Mouse (Mus musculus): Measurements from ENCODE around the gene Trim5. TPM values are rescaled to one million over a fixed set of nuclear protein-coding genes. Genes with fewer than 3 reads are reported as not detected.
A peak's percentile ranks its signal among the peaks of the same experiment; 100 is the strongest.
"Not testable (repeated sequence)": the region's sequence is repeated elsewhere in the genome, so short reads cannot be mapped to it uniquely, and the experiment has no call there.

Trim5 gene
- 1 to 10 TPM; 3.7 to 4.5 TPM for total RNA-seq (2021)
- long read RNA-seq, experiment 1, partial matches to known transcripts = 1 of 5 reads
- long read RNA-seq, experiment 1, other reads (novel, unspliced or antisense) = 4 of 5 reads
- long read RNA-seq, experiment 2, partial matches to known transcripts = 0 of 2 reads
- long read RNA-seq, experiment 2, other reads (novel, unspliced or antisense) = 1 of 2 reads

DNA sequence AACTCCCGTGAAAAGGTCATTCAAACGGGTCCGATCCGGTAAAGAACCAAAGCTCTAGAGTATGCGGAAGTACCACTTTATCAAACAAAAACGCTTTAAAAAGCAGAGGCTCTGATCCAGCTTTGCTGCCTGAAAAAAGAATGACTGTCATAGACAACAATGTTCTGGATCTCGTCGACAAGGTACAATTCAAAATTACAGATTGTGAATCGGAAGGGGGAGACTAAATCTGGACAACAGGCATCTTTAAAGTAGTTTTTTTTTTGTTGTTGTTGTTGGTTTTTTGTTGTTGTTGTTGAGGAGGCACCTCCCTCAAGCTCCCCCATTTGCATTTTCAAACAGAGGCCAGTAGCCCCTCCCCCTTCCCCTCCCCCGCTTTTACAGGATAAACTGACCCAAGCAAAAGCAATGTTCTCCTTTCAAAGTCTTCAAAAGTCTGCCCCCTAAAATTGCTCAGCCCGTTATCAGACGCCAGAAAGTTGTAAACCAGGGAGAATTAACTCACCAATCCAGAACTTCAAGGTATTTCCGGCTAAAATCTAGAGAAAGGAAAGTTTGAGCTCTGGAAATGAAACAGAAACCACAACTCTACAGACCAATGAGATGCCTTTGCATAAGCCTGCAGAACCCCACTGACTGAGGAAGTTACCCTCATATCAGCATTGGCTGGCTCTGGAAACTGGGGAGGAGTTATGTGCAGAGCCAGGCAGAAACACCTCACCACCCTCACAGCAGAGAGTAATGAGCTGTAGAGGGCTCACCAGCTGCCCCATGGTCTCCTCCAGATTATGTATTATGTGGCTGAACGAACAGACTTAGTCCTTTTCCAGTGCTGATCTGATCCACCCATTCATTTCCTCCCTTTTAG lies at the start of gene Trim5:
Gene Trim5 (minus strand): TSS at position 519 of the 868 bp plus-strand sequence.
- peak; percentile 30 for DNase-seq

DNA sequence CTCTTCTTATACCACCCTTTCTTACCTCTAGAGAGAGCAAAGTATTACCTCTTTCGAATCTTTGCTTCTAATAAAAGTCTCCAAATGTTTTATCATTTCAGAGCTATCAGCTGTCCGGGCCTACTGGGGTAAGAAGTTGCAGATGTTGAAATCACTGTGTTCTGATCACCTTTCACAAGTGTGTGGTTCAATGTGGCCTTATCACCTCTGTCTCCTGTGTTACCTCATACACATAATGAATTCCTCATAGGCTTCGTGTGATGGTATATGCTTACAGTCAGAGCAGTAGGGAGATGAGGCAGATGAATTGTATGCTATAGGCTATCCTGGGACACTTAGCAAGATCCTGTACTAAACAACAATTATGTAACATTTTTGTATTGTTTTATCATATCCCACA lies 47.7 kb upstream of the Trim5 start:
- DNase-seq = not testable (repeated sequence)

DNA sequence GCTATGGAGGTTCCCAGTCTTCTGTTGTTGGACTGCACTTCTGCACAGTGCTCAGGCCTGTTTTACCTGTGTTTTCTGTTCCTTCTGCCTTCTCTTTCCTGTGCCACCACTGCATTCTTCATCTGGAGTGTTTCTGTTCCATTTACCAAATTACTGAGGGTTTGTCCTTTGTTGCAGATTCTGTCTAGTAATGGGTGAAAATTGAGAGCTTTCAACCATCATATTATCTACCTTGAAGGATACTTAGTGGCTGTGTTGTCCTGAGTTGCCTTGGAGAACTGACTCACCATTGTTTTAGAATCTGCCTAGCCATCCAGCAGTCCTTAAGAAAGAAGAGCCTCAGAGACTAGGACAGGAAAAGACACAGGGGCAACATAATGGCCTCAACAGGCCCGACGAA lies 41.3 kb upstream of the Trim5 start, which contains the start of gene Trim34b:
Gene Trim34b (plus strand): TSS at position 301 of the 400 bp plus-strand sequence.
- DNase-seq = not testable (repeated sequence)

DNA sequence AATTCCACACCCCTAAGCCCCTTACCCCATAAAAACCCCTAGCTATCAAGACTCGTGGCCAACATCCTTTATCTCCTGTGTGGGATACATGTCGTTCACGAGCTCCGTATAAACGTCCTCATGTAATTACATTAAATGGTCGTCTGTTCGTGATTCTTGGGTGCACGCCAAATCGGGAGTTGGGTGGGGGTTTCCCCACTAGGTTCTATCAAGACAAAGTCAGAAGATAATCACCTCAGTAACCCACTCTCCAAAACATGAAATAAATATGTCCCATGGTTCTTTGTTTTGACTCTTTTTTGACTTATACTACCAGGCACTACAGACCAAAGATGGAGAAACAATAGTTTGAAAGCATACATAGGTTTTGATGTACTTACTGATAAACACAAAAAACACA lies 34.1 kb upstream of the Trim5 start:
- DNase-seq = no peak

DNA sequence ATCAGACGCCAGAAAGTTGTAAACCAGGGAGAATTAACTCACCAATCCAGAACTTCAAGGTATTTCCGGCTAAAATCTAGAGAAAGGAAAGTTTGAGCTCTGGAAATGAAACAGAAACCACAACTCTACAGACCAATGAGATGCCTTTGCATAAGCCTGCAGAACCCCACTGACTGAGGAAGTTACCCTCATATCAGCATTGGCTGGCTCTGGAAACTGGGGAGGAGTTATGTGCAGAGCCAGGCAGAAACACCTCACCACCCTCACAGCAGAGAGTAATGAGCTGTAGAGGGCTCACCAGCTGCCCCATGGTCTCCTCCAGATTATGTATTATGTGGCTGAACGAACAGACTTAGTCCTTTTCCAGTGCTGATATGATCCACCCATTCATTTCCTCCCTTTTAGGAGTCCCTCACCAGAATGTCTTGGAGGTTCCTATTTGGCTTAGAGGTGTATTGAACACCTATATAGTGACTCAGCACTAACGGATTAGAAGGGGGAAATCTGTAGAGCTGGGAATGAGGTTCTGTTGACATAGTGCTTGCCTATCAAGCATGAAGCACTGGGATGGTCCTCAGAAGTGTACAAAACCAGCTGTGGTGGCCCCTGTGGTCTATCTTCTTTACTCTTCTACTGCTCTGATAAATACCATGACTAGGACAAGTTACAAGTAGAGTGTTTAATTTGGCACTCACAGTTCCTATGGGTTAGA lies 27.6 kb upstream of the Trim5 start, which contains the start of gene Trim12a:
Gene Trim12a (minus strand): TSS at position 98 of the 712 bp plus-strand sequence.
- DNase-seq = not testable (repeated sequence)

DNA sequence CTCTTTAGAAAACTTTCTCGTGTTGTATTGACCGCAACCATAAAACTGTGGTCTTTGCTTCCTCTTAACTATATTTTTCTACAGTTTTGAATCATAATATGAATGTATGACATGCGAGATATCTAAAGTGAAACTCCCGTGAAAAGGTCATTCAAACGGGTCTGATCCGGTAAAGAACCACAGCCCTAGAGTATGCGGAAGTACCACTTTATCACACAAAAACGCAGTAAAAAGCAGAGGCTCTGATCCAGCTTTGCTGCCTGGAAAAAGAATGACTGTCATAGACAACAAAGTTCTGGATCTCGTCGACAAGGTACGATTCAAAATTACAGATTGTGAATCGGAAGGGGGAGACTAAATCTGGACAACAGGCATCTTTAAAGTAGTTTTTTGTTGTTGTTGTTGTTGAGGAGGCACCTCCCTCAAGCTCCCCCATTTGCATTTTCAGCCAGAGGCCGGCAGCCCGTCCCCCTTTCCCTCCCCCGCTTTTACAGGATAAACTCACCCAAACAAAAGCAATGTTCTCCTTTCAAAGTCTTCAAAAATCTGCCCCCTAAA lies 27.0 kb upstream of the Trim5 start:
- peak; percentile 18 for DNase-seq

DNA sequence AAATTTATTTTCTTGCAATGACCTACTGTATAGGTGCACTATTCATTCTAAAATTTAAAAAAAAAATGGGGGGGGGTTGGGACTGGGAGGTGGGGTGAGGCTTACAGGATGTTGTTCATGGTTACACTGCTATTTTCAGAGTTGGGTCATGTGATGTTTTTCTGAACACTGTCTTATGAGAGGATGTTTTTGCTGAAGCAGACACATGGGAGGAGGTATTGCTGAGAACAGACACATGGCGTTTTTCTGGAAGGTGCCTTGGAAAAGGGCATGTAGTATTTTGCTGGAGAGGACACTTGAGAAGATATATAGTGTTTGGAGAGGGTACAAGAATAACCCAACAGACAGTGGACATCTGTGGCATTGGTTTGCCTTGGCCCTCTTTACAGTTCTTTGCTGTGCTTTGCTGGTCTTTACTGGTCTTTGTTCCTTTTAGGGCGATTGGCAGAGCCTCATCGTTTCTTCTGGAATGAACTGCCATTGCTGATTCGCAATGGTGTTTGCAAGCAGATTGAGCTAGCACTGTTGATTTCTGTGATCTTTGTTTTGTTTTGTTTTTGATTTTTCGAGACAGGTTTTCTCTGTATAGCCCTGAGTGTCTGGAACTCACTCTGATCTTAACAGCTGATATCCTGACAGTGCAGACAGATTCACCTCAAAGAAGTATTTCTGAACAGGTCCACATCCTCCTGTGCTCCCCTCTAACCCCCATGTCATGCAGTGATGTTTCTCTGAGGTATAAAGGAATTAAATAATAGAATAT lies 3.9 kb upstream of the Trim5 start:
- no peak for DNase-seq

DNA sequence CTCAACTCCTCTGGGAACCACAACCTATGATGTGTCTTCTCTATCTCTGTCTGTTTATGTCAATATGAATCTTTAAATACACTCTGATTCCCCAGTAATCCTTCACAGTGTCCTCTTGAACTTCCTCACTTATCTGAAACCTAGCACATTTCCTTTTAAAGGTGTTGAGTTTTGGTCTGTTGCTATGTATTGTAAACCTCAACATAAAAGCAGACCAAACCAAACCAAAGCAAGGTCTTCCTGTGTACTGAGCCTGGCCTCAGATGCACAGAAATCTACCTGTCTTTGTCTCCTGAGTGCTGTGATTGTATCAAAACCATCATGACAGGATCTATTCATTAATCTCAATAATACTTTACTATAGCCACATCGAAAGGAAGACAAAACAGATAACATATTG lies 2.7 kb upstream of the Trim5 start:
- DNase-seq = no peak

DNA sequence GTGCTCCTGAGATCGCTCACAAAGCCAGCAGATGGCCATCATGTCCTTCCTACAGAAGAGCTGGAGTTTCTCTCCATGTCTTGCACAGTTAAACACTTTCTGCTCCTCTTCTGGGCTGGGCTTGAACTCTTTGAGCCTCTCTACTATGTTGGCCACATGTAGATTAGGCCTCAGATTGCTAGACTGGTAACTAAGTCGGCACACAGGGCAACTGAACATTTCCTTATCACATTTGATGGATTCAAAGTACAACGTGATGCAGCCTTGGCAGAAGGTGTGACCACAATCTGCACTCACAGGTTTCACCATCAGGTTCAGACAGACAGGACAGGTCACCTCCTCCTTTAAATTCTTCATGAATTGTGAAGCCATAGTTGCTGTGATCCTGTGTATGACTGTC lies 8.5 kb downstream of the Trim5 start:
- not testable (repeated sequence) for DNase-seq

DNA sequence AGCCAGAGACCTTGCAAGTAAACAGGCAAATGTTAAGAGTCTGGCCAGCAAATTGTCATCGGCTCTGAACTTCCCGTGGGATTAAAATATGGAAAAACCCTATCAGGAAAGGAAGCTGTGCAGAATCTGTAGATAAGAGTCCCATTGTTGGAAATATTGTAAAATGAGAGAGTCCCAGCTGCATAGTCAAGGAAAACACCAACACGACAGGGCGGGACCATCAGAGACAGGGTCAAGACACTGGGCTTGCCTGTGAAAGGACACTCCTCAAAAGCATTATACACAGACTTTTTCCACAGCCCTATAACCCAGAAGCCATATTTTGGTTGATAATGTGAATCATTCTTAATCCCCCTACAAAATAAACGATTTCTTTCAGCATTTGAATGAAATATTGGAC lies 22.6 kb downstream of the Trim5 start:
- not testable (repeated sequence) for DNase-seq

DNA sequence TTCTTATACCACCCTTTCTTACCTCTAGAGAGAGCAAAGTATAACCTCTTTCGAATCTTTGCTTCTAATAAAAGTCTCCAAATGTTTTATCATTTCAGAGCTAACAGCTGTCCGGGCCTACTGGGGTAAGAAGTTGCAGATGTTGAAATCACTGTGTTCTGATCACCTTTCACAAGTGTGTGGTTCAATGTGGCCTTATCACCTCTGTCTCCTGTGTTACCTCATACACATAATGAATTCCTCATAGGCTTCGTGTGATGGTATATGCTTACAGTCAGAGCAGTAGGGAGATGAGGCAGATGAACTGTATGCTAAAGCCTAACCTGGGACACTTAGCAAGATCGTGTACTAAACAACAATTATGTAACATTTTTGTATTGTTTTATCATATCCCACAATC lies 27.5 kb downstream of the Trim5 start:
- not testable (repeated sequence) for DNase-seq

DNA sequence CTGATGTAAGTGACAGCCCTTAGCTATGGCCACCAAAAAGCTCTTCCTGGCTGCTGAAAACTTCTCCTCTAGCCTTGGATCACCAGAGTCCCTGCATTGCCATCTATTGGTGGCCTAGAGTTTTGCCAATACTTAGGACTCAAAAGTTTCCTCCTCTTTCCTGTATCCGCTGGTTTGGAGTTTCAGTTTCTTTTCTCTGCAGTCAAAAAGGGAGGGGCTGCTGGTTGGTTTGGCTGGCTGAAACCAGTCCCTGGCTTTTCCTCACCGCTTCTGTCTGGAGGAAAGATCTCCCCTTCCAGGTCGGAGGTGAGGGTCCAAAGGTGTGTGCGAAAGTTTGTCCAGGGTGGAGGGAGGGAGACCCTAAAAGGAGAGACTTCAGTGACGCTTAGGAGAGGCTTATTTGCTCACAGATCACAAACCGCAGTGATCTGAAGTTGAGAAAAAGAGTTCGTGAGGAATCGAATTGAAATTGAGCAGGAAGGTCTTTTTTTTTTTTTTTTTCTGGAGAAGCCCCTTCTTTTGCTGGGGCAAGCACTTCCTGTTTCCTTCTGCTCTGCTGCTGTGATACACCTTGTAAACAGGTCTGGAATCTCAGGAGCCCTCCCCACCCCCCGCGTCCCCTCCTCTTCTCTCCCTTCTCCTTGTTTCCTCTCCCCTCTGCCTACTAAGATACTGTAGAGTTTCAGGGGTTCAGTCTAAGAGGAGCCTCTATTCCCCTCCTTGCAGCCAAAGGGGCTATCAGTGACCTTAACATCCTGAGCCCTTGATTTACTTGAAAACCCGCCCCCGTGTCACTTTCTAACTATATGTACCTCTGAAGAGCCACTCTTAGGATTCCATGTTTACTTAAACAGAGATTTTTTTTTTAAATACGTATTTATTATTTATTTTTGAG lies 43.4 kb downstream of the Trim5 start, which contains the start of gene Trim34a:
Gene Trim34a (plus strand): TSS at position 171 of the 895 bp plus-strand sequence.
- peak; percentile 72 for DNase-seq

DNA sequence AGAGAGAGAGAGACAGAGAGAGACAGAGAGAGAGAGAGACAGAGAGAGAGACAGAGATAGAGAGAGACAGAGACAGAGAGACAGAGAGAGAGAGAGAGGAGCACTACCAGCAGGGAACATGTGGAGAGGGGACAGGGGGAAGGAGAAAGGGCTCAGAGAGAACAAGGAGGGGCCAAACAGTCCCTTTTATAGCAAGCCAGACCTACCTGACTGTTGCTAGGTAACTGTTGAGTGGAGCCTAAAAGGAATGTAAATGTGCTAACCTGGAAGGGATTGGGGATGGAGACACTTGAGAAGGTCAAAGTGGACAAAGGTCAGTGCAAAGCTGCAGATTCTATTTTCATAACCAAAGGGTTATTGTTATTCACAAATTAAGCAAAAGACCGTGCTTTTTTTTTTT lies 44.3 kb downstream of the Trim5 start:
- no peak for DNase-seq

DNA sequence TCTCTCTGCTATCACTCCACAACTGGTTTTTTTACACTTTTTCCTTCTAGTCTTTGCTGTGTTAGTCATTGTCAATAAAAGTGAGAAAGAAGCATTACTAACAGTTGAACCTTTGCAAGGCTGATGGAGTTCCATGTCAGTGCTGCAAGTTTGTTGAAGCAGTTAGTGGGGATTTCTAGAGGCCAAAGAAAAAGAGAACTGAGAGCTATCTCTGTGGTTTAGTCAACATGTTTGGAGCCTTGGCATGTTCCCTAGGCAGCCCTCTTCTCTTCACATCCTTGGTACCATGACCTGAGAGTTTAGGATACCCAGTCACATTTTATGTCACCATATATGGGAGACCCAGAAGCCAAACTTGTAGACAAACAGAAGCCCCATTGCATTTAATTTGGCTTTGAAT lies 47.0 kb downstream of the Trim5 start:
- DNase-seq = no peak

DNA sequence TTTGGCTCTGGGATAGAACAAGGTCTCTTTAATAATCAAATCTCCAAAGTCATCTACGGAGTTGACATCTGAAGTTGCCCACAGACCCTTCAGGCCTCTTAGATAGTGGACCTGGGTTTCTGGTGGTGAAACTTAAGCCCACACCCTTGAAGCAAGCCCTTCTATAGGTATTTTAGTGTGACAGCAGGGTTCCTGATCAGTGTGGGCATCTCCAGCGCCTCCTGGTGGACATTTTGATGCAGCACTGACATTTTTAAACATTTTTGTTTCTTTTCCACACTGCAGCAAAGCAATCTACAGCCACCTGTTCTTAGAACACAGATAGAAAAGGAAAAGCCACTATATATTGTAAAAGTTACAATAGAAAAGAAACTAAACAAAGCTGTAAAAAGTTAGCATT lies 56.7 kb downstream of the Trim5 start:
- peak; percentile 50 for DNase-seq

DNA sequence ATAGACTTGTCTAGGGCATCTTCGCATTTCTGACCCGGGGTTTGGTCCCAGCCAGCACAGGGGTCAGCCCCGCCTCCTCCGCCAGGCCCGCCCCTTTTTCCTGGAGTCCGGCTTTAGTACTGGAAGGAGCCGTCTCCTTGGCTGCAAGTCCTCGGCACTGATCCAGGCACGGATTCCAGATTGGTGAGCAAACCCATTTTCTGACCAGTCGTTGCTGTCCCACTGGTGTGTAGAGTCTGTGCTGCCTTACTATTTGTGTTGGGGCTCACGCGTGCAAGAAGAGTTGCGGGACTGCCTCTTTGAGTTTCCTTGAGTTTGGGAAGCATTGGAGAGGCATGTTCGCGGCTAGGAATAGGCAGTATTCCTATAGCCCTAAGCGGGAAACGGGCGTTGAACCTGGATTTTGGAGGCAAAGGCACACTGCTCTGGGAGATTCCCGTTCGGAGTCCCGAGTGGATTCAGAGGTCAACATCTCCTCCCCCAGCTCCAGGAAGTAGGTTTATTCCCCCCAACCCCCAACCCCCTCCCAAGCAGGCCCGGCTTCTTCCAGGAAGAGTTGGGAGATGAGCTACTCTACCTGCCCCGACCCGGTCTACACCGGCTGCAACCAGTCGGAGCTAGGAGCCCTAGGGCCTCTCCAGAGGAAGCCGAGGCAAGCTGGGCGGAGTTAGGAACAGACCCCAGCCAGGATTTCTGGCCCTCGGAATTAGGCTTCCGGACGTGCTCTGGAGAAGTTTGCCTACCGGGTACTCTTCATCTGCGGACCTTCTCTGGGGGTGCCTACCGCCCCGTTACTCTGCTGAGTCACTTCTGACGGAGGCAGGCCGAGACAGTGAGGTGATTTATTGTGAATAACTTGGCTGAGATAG lies 69.0 kb downstream of the Trim5 start, which contains the start of gene Trim6:
Gene Trim6 (plus strand): TSS at position 93 of the 869 bp plus-strand sequence.
- peak; percentile 89 for DNase-seq

DNA sequence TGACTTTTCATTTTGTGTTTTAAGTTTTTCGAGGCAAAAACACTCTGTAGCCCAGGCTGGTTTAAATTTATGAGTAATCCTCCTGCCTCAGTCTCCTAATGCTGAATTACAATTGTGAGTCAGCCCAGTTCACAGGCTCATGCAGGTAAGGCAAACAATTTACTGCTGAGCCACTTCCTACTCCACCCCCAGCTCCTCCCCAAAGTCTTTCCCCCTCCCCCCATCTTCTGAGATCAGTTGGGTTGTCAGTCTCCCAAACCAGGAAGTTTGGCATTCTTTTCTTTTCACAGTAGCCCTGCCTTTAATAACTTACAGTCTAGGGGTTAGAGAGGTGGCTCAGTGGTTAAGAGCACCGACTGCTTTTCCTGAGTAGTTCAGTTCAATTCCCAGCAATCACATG lies 70.0 kb downstream of the Trim5 start:
- DNase-seq = no peak

DNA sequence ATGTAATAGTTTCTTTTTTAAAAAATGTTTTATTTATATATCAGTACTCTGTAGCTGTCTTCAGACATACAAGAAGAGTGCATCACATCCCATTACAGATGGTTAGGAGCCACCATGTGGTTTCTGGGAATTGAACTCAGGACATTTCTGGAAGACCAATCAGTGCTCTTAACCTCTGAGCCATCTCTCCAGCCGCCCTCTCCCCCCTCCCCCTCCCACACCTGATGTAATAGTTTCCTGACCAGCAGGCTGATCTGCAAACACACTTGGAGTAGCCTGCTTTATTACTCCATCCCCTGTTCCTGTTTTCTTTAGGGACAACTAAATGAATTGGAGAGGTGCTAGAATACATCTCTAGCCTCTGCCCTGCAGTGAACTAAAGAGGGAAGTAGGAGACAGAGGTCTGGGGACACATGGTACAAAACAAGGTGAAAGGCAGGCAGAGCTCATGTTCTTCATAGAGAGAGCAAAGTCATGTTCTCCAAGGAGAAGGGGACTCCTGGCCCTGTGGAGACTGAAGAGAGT lies 71.8 kb downstream of the Trim5 start:
- no peak for DNase-seq

Measured in adrenal gland, postnatal 10 days (tissue).